Mouse (Mus musculus) left cerebral cortex, postnatal 4 days (tissue): ENCODE data around the gene Reep1. TPM values are rescaled to one million over a fixed set of nuclear protein-coding genes. Genes with fewer than 3 reads are reported as not detected.
"Not testable (repeated sequence)": the region's sequence is repeated elsewhere in the genome, so short reads cannot be mapped to it uniquely, and the experiment has no call there.

Experiments
- DNase-seq: peaks from one replicate; pipeline ENCODE4 v3.0.0-alpha.2; 2022
- intact Hi-C: fragments of 180-260 bp; cut with DNase I; formaldehyde crosslinking; loops from one replicate; pipeline ENCODE4 v1.15.1; 2025
- total RNA-seq, 2 experiments: library from RNA; stranded (reverse); gene quantifications; 2 replicates each; pipeline ENCODE4 v1.2.3; 2021

Gene Reep1
- total RNA-seq, 2 experiments from 2014 or later = 223 to 225 TPM

GRCm38 (mm10) chr6:71830690-71831580 is 123.6 kb downstream of the Reep1 start, which contains the start of gene Immt:
TSS of gene Immt (plus strand) at chr6:71831331.
- intact Hi-C loops = no loop called here
- peak; percentile 99 for DNase-seq

DNA sequence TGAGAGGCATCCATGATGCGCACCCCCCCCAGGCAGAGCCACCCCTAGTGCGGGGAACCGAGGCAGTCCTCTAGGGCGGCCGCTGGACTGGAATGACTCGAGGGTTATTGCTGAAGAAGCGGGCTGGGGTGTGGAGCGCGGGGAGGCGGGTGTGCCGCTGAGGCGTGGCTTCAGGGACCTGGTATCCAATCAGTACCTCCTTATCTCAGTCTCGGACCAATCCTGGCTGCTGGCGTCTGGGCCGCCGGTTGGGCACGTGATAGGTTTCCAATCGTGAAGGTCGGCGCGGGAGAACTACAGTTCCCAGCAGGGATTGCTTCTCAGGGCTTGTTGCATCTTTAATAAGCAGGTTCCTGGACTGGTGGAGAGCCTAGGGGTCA is 124.2 kb downstream of the Reep1 start:
- intact Hi-C loops = no loop called here
- peak; percentile 96 for DNase-seq

GRCm38 (mm10) chr6:71836811-71837210 is 129.4 kb downstream of the Reep1 start:
- intact Hi-C loops = no loop called here
- DNase-seq = no peak

DNA sequence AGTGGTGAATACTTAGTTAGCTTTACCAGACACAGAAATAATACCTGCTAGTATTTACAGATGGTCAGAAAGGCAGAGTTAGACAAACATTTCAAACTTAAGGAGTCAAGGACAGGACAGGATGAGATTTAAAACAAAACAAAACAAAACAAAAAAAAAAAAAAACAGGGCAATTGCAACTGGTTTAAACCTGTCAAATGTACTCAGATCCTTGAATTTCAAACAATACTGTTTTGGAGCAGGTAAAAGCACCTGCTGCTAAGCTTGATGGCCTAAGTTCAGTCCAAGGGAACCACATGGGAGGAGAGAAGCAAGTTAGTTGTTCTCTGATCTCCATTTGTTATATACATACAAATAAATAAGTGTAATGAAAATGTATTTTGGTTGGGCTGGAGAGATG is 132.5 kb downstream of the Reep1 start:
- no peak for DNase-seq
- intact Hi-C loops = no loop called here

- intact Hi-C loops = no loop called here
- no peak for DNase-seq
Measured at GRCm38 (mm10) chr6:71840597-71841290, 133.4 kb downstream of the Reep1 start.

GRCm38 (mm10) chr6:71846906-71847305 is 139.5 kb downstream of the Reep1 start:
- DNase-seq, intact Hi-C loops: not testable (repeated sequence)

Other genes with a start within 250 kb of the Reep1 start
- 10 to 100 TPM; 43.9 to 45.4 TPM for gene Rnf103, start 213.7 kb upstream of the Reep1 start, total RNA-seq
- gene Chmp3, start 163.8 kb upstream of the Reep1 start, total RNA-seq = 10 to 100 TPM; 78.0 to 83.9 TPM
- 10 to 100 TPM; 30.7 to 32.0 TPM for gene Kdm3a, start 74.6 kb upstream of the Reep1 start, total RNA-seq
- 10 to 100 TPM; 28.3 to 29.0 TPM for gene Mrpl35, start 119.4 kb downstream of the Reep1 start, total RNA-seq
- 100 to 1,000 TPM; 133 to 134 TPM for gene Immt, start 123.8 kb downstream of the Reep1 start, total RNA-seq
- 10 to 100 TPM; 77.3 to 80.5 TPM for gene Ptcd3, start 201.2 kb downstream of the Reep1 start, total RNA-seq
- gene Polr1a, start 201.5 kb downstream of the Reep1 start, total RNA-seq = 10 to 100 TPM; 36.7 to 40.3 TPM